Mouse (Mus musculus): ENCODE measurements at regions not wholly inside any gene's neighbourhood (a gene's known extent, or its start where the extent isn't known, plus 50 kb on each side); places are given as distances from the start of the nearest gene placed in this dataset.

DNA sequence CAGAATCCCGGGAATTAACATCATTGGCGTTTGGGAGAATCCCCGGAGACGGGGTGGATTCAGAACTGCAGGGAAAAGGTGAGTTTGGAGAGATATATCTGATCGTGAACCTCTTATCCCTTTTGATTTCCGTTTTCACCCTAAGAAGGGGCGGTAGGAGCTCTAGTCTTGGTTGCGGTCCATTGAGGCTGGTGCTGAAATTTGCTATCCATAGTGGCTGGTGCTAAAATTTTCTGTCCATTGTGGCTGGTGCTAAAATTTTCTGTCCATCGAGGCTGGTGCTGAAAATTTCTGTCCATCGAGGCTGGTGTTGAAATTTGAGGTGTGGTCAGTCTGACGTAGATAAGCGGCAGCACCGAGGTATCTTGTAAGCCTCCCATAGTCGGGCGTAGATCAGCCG is 834.1 kb upstream of the Snrpn start:
- peak; percentile 5 for DNase-seq (ENCODE audit: low spot score)

DNA sequence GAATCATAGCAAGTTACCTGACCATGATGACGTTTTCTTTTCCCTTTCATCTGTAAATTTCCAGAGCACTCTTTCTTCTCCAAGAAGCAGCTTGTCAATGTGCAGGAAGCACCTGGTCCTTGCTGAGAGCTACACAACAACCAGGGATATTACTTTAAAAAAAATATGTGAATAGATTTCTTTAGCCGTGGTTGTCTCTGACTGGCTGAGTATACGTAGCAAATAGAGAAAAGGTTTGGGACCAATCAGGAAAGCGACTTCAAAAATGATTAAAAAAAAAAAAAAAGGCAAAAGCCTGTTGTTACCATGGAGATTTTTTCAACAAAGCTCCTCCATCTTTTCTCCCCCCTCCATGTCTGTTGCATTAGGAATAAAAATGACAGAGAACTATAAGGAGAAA is 821.2 kb upstream of the Snrpn start:
- no peak for DNase-seq (ENCODE audit: low spot score)

DNA sequence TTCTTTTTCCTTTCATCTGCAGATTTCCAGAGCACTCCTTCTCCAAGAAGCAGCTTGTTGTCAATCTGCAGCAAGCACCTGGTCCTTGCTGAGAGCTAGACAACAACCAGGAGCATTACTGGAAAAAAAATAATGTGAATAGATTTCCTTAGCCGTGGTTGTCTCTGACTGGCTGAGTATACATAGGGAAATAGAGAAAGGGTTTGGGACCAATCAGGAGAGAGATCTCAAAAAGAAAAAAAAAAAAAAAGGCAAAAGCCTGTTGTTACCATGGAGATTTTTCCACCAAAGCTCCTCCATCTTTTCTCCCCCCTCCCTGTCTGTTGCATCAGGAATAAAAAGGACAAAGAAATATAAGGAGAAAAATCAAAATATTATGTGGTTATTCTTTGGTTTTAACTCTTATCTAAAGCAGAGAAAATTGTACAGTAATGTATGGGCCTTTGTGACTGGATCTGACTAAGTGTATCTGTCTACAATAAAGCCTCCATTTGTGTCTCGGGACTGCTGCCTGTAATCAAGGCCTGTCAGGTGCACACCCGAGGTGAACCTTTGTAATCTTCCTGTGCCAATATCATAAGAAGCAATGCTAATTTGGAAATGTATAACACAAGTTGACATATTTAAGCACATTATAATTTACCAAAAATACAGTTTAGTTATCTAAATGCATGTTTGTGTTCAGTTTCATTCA is 799.9 kb upstream of the Snrpn start:
- no peak for DNase-seq (ENCODE audit: low spot score)

Data from embryo, embryonic 10.5 days (tissue).